8 mouse cellular contexts compared by ENCODE assay signal in genomic region chr3:88145411-88145782, GRCm38 (mm10). TPM values are rescaled to one million over a fixed set of nuclear protein-coding genes. Genes with fewer than 3 reads are reported as not detected.
A peak's percentile ranks its signal among the peaks of the same experiment; 100 is the strongest.
DNase-seq lines count a peak whose midpoint lies in the region; ATAC-seq lines count a peak whose summit lies in the region.

No protein-coding gene starts in this region.

- no peak for ATAC-seq in heart, embryonic 14.5 days (ENCODE audit: insufficient number of reproducible peaks, insufficient read depth, low FRiP score, low read depth)
- no peak for ATAC-seq in liver, embryonic 12.5 days

- H3K27ac ChIP-seq in heart, embryonic 14.5 days (replicated peaks in 1 of 2; ENCODE audit: control insufficient read depth in 1 of 2, insufficient read depth in 1 of 2, low read depth in 2 of 2, low read length in 2 of 2), result peak overlapping the region; percentile 2 to 100; a peak in 2 of 4 replicates
- H3K27ac ChIP-seq in liver, embryonic 12.5 days, result peak overlapping the region; percentile 98

- peak; percentile 64 for DNase-seq in cerebellum, adult 11 months
- no peak for DNase-seq in cerebellum, postnatal 4 days (ENCODE audit: low spot score in 2 of 2)
- peak; percentile 74 for DNase-seq in 3T3-L1 (ENCODE audit: low read depth, low spot score)
- peak; percentile 72 to 73 for DNase-seq in cerebellum, postnatal 36 days
- peak; percentile 74 for DNase-seq in thymus, postnatal 14 days
- no peak for DNase-seq in testis, postnatal 14 days (ENCODE audit: low spot score)

- H3K4me1 ChIP-seq in heart, embryonic 14.5 days (ENCODE audit: control insufficient read depth in 2 of 2, insufficient read depth in 2 of 2, low read length in 2 of 2), result peaks cover 64 to 78% of the 10 kb centered on the region in 2 experiments
- H3K4me1 ChIP-seq in liver, embryonic 12.5 days, result peaks cover 93% of the 10 kb centered on the region

- H3K4me2 ChIP-seq in heart, embryonic 14.5 days (ENCODE audit: low read length), result peak overlapping the region; percentile 74
- H3K4me2 ChIP-seq in liver, embryonic 12.5 days, result peak overlapping the region; percentile 95

- no peaks in the 10 kb centered on the region for H3K9me3 ChIP-seq in heart, embryonic 14.5 days (ENCODE audit: control insufficient read depth, low read length)
- no peaks in the 10 kb centered on the region for H3K9me3 ChIP-seq in liver, embryonic 12.5 days (replicated peaks)

- H3K27me3 ChIP-seq in heart, embryonic 14.5 days (ENCODE audit: control insufficient read depth, insufficient read depth, low read length), result no peaks in the 10 kb centered on the region
- no peaks in the 10 kb centered on the region for H3K27me3 ChIP-seq in liver, embryonic 12.5 days (replicated peaks)

- H3K9ac ChIP-seq in heart, embryonic 14.5 days (ENCODE audit: low read length), result peak overlapping the region; percentile 100
- H3K9ac ChIP-seq in liver, embryonic 12.5 days, result peak overlapping the region; percentile 88

- peak overlapping the region in 1 of 2 experiments; percentile 98; a peak in 2 of 4 replicates for H3K4me3 ChIP-seq in heart, embryonic 14.5 days (ENCODE audit: control insufficient read depth in 1 of 2, insufficient read depth in 1 of 2, low read depth in 1 of 2, low read length in 2 of 2)
- H3K4me3 ChIP-seq in liver, embryonic 12.5 days, result peak overlapping the region; percentile 82

- H3K36me3 ChIP-seq in heart, embryonic 14.5 days (ENCODE audit: control insufficient read depth, insufficient read depth, low read length), result peaks cover 7% of the 10 kb centered on the region
- H3K36me3 ChIP-seq in liver, embryonic 12.5 days, result peaks cover 13% of the 10 kb centered on the region; the same call in 1 of the 2 replicates

- whole genome bisulfite sequencing in heart, embryonic 14.5 days, result 21% methylated on average over 4 of the region's 4 CpGs
- 40% methylated on average over 4 of the region's 4 CpGs for WGBS in liver, embryonic 12.5 days (ENCODE audit: insufficient replicate concordance)

RNA-seq across cellular contexts. Expression of gene Mef2d, which starts 3.2 kb away (rescaled TPM):
- 52.1 and 52.7 TPM in 2 replicates for polyA plus RNA-seq in heart, embryonic 14.5 days (2014; fragmentation: Nextera tagmentation; extraction: Ambion mirVana)
- polyA plus RNA-seq in liver, embryonic 12.5 days (2016; fragmentation: Nextera tagmentation; extraction: Ambion mirVana), result 12.1 and 13.6 TPM in 2 replicates

Comparison
In these comparisons a context has a peak if more than half of its experiments do, and no peak if none do; other contexts are left out.
1. DNase-seq: peak in cerebellum, adult 11 months (single experiment), 3T3-L1 (single experiment), cerebellum, postnatal 36 days (2 of 2) and thymus, postnatal 14 days (single experiment); none in cerebellum, postnatal 4 days (0 of 2) and testis, postnatal 14 days (single experiment).